Mouse (Mus musculus): ENCODE measurements around the gene Gm49661. TPM values are rescaled to one million over a fixed set of nuclear protein-coding genes. Genes with fewer than 3 reads are reported as not detected.

The Gm49661 gene
- polyA plus RNA-seq, 1 experiment from 2014 or later: not detected

- under 1% methylated on average over 41 of the region's 41 CpGs for WGBS
- Histone ChIP-seq H3K9ac (replicated peaks) (peak overlapping the region; percentile 66), H3K9me3 (no peaks in the 10 kb centered on the region), H3K36me3 (peaks cover 25% of the 10 kb centered on the region), H3K4me1 (replicated peaks) (peaks cover 25% of the 10 kb centered on the region), H3K4me3 (replicated peaks) (peak overlapping the region; percentile 66), H3K27me3 (no peaks in the 10 kb centered on the region), H3K27ac (peak overlapping the region; percentile 79), H3K4me2 (peak overlapping the region; percentile 72)
- ATAC-seq (ENCODE audit: insufficient number of reproducible peaks, insufficient read depth, low FRiP score, low TSS enrichment, low read depth): peak; percentile 63
Measured at GRCm38 (mm10) chr8:84965731-84966291, 3.4 kb downstream of the Gm49661 start.

DNA sequence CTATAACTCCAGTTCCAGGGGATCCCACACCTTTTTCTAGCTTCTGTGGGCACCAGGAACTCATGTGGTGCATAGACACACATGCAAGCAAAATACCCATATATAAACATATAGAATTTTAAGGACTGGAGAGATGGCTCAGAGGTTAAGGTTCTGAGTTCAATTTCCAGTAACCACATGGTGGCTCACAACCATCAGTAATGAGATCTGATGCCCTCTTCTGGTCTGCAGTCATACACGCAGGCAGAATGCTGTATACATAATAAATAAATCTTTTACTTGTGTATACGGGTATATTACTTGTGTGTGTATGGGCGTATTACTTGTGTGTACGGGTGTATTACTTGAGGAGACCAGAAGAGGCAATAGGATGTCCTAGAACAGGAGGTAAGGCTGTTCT is 5.3 kb downstream of the Gm49661 start:
- Histone ChIP-seq H3K4me2 (no peak overlapping the region), H3K4me3 (replicated peaks) (no peak overlapping the region), H3K9me3 (no peaks in the 10 kb centered on the region), H3K27ac (no peak overlapping the region), H3K4me1 (replicated peaks) (peaks cover 20% of the 10 kb centered on the region), H3K27me3 (no peaks in the 10 kb centered on the region), H3K36me3 (peaks cover 36% of the 10 kb centered on the region), H3K9ac (replicated peaks) (no peak overlapping the region)
- no peak for ATAC-seq (ENCODE audit: insufficient number of reproducible peaks, insufficient read depth, low FRiP score, low TSS enrichment, low read depth)
- WGBS: 90% methylated on average over 4 of the region's 4 CpGs

GRCm38 (mm10) chr8:84959811-84960210 is 9.4 kb downstream of the Gm49661 start:
- Histone ChIP-seq H3K9me3 (no peaks in the 10 kb centered on the region), H3K9ac (replicated peaks) (no peak overlapping the region), H3K4me1 (replicated peaks) (peaks cover under 1% of the 10 kb centered on the region; the same call in 1 of the 2 replicates), H3K4me3 (replicated peaks) (no peak overlapping the region), H3K4me2 (no peak overlapping the region), H3K27me3 (no peaks in the 10 kb centered on the region; the same call in 1 of the 2 replicates), H3K27ac (no peak overlapping the region), H3K36me3 (peaks cover 61% of the 10 kb centered on the region)
- ATAC-seq (ENCODE audit: insufficient number of reproducible peaks, insufficient read depth, low FRiP score, low TSS enrichment, low read depth): no peak
- 89% methylated on average over 7 of the region's 7 CpGs for WGBS

DNA sequence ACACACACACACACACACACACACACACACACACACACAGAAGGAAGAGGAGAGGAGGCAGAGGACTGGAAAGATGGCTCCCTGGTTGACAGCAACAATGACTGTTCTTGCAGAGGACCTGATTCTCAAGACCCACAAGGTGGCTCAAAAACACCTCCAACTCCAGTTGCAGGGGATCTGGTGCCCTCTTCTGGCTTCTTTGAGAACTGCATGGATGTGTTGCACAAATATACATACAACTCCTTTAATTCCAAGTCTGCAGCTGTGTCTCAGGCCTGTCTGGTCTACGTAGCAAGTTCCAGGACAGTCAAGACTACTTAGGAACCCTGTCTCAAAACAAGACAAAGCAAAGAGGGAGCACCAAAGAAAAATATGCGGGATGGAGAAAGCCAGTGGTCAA is 12.5 kb downstream of the Gm49661 start:
- peaks cover 48% of the 10 kb centered on the region for H3K36me3 ChIP-seq
- no peak overlapping the region for H3K4me3 ChIP-seq (replicated peaks)
- no peak overlapping the region for H3K4me2 ChIP-seq
- no peaks in the 10 kb centered on the region for H3K4me1 ChIP-seq (replicated peaks)
- ATAC-seq (ENCODE audit: insufficient number of reproducible peaks, insufficient read depth, low FRiP score, low TSS enrichment, low read depth): no peak
- H3K9ac ChIP-seq (replicated peaks): no peak overlapping the region
- H3K9me3 ChIP-seq: 0 out of 2 replicates have a peak, but pooled peaks cover 3% of the 10 kb centered on the region
- peaks cover 20% of the 10 kb centered on the region for H3K27me3 ChIP-seq
- 60% methylated on average over 2 of the region's 2 CpGs for WGBS
- H3K27ac ChIP-seq: no peak overlapping the region

DNA sequence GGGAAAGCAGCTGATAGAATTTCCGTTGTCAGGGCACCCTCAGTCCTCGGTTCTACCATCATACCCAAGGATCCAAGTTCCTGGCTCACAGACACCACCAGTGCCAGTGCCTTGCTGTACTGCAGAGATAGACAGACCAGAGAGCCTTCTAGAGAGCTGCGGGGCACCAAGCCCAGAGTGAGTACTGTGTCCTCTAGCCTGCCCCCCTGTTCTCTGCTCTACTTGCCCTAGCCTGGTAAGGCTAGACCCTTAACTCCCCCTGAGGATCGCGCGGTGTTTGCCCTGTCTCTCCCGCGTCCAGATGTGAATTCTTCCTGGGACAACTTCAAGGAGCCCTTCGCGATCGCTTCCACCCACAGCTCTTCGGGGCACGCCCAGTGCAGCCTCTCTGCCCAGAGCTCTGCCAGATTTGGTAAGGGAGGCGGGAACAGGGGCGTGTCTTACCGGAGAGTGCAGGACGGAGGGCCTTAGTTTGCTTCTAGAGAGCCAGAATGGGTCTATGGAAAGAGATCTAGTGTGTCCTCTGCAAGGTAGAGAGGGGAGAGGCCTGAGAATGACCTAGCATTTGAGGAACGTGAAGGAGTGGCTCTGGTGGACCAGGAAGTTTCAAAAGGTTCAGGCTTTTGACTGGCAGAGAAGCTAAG is 16.5 kb downstream of the Gm49661 start:
- Histone ChIP-seq H3K4me2 (no peak overlapping the region), H3K9me3 (0 out of 2 replicates have a peak, but pooled peaks cover 3% of the 10 kb centered on the region), H3K27ac (no peak overlapping the region), H3K36me3 (peaks cover 13% of the 10 kb centered on the region), H3K4me1 (replicated peaks) (no peaks in the 10 kb centered on the region), H3K27me3 (peaks cover 56% of the 10 kb centered on the region), H3K9ac (replicated peaks) (no peak overlapping the region), H3K4me3 (replicated peaks) (no peak overlapping the region)
- no peak for ATAC-seq (ENCODE audit: insufficient number of reproducible peaks, insufficient read depth, low FRiP score, low TSS enrichment, low read depth)
- WGBS: 7% methylated on average over 18 of the region's 18 CpGs

DNA sequence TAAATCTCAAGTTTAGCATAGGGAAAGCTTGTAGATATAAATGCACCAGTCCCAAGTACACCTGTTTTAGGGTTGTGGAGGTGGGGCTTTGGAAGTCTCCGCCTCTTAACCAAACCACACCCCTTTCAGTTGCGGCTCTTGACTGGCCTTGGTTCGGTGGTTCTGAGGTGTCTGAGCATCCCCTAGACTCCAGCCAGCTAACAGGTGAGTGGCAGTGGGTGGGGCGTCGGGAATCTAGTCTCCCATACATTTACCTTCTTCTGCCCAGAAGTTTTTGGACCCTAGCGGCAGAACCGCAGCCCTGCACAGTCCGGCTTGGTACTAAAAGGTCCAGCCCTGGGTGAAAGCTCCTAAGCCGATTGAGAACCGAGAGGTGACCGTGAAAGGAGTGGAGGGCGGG is 19.5 kb downstream of the Gm49661 start:
- Histone ChIP-seq H3K9ac (replicated peaks) (no peak overlapping the region), H3K27me3 (peaks cover 83% of the 10 kb centered on the region), H3K27ac (no peak overlapping the region), H3K36me3 (no peaks in the 10 kb centered on the region), H3K9me3 (0 out of 2 replicates have a peak, but pooled peaks cover 3% of the 10 kb centered on the region), H3K4me2 (no peak overlapping the region), H3K4me3 (replicated peaks) (no peak overlapping the region), H3K4me1 (replicated peaks) (peaks cover 11% of the 10 kb centered on the region)
- 19% methylated on average over 12 of the region's 12 CpGs for WGBS
- ATAC-seq (ENCODE audit: insufficient number of reproducible peaks, insufficient read depth, low FRiP score, low TSS enrichment, low read depth): no peak

DNA sequence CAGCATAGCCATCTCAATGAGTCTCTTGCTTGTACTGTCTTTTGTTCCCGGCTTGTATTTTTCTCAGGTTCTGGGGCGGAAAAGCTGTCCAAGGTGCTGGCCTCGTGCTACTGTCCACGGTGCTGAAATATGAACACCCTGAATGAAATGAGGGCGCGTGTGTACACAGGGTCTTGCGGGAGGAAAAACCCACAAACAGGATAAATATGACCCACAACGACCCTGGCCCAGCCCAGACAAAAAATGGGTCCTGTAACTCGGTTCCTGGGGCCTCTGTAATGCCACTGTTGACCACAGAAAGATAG is 22.0 kb downstream of the Gm49661 start:
- Histone ChIP-seq H3K4me1 (replicated peaks) (peaks cover 11% of the 10 kb centered on the region), H3K27me3 (peaks cover 90% of the 10 kb centered on the region), H3K27ac (no peak overlapping the region), H3K4me2 (no peak overlapping the region), H3K36me3 (no peaks in the 10 kb centered on the region), H3K9ac (replicated peaks) (no peak overlapping the region), H3K9me3 (no peaks in the 10 kb centered on the region), H3K4me3 (replicated peaks) (no peak overlapping the region)
- 13% methylated on average over 9 of the region's 9 CpGs for WGBS
- no peak for ATAC-seq (ENCODE audit: insufficient number of reproducible peaks, insufficient read depth, low FRiP score, low TSS enrichment, low read depth)

DNA sequence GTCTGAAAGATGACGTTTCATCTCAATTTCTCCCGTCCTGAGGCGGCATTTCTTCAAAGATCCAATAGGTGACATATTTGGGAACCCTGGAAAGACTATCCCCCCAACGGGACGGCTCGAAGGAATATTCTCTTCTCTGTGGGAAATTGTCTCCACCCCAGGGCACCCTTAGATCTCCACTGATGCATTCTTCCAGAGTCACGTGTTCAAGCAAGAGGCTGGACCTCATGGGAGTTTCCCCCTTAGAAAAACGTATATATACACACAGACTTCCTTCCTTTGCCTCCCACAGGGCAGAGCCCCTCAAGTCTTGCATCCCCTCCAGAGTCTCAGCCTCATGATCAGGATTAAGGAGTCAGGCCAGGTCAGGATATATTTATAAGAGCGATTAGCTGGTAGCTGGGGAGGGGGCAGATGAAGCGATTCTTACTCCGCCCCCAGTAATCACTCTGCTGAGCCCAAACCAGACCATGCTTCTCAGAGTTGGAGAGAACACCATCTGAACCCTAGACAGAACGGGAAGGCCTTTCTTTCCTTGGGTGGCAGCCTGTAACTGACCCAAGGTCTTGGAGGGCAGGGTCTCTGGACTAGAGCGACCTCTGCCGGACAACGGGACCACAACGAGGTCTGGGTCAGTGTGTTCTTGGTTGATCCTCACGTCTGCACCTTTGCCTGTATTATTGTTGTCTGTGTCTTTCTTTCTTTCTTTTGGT is 22.5 kb downstream of the Gm49661 start, which contains the start of gene Rtbdn:
TSS of gene Rtbdn (plus strand) at position 464 of the 713 bp plus-strand sequence.
- 10% methylated on average over 17 of the region's 17 CpGs for WGBS
- ATAC-seq (ENCODE audit: insufficient number of reproducible peaks, insufficient read depth, low FRiP score, low TSS enrichment, low read depth): no peak
- H3K27me3 ChIP-seq: peaks cover 89% of the 10 kb centered on the region
- no peak within 1 kb of the TSS for H3K27ac ChIP-seq
- H3K4me2 ChIP-seq: peak within 1 kb of the TSS; percentile 86
- H3K9me3 ChIP-seq: no peaks in the 10 kb centered on the region
- H3K4me1 ChIP-seq (replicated peaks): peaks cover 11% of the 10 kb centered on the region
- peak within 1 kb of the TSS; percentile 47 for H3K4me3 ChIP-seq (replicated peaks)
- peak within 1 kb of the TSS; percentile 34; the same call in 1 of the 2 replicates for H3K9ac ChIP-seq (replicated peaks)
- no peaks in the 10 kb centered on the region for H3K36me3 ChIP-seq

- Histone ChIP-seq H3K4me3 (replicated peaks) (peak overlapping the region; percentile 47), H3K9ac (replicated peaks) (peak overlapping the region; percentile 34; the same call in 1 of the 2 replicates), H3K9me3 (no peaks in the 10 kb centered on the region), H3K4me1 (replicated peaks) (peaks cover 11% of the 10 kb centered on the region), H3K27ac (no peak overlapping the region), H3K4me2 (peak overlapping the region; percentile 86), H3K27me3 (peaks cover 91% of the 10 kb centered on the region), H3K36me3 (no peaks in the 10 kb centered on the region)
- no peak; the same call in 1 of the 2 replicates for ATAC-seq (ENCODE audit: insufficient number of reproducible peaks, insufficient read depth, low FRiP score, low TSS enrichment, low read depth)
- 1% methylated on average over 50 of the region's 67 CpGs for WGBS
Measured at GRCm38 (mm10) chr8:84945633-84946527, 23.4 kb downstream of the Gm49661 start.

GRCm38 (mm10) chr8:84945235-84945632 is 24.0 kb downstream of the Gm49661 start:
- H3K9ac ChIP-seq (replicated peaks): no peak overlapping the region
- H3K4me1 ChIP-seq (replicated peaks): peaks cover 11% of the 10 kb centered on the region
- no peaks in the 10 kb centered on the region for H3K36me3 ChIP-seq
- ATAC-seq (ENCODE audit: insufficient number of reproducible peaks, insufficient read depth, low FRiP score, low TSS enrichment, low read depth): peak; percentile 24; the same call in 1 of the 2 replicates
- H3K27me3 ChIP-seq: peaks cover 91% of the 10 kb centered on the region
- H3K4me3 ChIP-seq (replicated peaks): peak overlapping the region; percentile 47
- no peaks in the 10 kb centered on the region for H3K9me3 ChIP-seq
- peak overlapping the region; percentile 86 for H3K4me2 ChIP-seq
- H3K27ac ChIP-seq: no peak overlapping the region
- WGBS: 6% methylated on average over 11 of the region's 11 CpGs
